Mouse (Mus musculus): ENCODE data around the gene Pagr1a. TPM values are rescaled to one million over a fixed set of nuclear protein-coding genes. Genes with fewer than 3 reads are reported as not detected.

Gene Pagr1a
- polyA plus RNA-seq, 1 experiment from 2014 or later: 19.4 TPM

DNA sequence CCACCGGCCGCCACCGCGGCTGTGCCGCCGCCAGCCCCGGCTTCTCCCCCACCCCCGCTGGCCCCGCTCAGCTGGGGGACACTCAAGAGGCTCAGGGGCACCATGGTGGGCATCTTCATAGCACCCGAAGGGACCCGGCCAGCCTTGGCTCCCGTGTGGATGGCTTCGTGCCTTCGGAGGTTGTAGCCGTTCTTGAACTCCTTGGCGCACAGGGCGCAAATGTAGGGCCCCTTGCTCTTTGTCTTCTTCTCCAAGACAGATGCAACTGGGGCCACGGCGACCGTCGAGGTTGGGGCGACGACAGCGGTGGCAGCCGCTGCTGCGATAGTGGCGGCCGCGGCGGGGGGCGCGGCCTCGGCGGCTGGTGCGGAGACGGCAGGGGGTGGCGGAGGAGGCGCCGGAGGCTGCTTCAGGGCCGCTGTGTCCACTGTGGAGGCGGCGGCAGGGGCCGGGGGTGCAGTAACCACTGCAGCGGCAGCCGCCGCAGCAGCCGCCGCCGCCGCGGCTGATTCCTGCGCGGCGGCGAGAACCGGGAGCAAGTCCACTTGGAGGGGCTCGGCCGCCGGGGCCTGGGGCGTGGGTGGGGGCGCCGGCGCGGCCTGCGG, 8.5 kb upstream of the Pagr1a start:
- Histone ChIP-seq H3K36me3 (ENCODE audit: insufficient read depth, low read length) (0 out of 2 replicates have a peak, but pooled peaks cover 15% of the 10 kb centered on the region), H3K4me2 (ENCODE audit: low read length) (peak overlapping the region; percentile 95), H3K4me1 (replicated peaks; ENCODE audit: insufficient read depth, low read length) (peaks cover 25% of the 10 kb centered on the region), H3K9me3 (replicated peaks; ENCODE audit: low read length) (no peaks in the 10 kb centered on the region), H3K4me3 (replicated peaks; ENCODE audit: low read depth, low read length) (peak overlapping the region; percentile 78), H3K27ac (peak overlapping the region; percentile 99), H3K27me3 (ENCODE audit: insufficient read depth, low read length) (no peaks in the 10 kb centered on the region), H3K9ac (ENCODE audit: low read depth, low read length) (peak overlapping the region; percentile 94)
- under 1% methylated on average over 58 of the region's 65 CpGs for WGBS
- ATAC-seq (replicated peaks; ENCODE audit: low FRiP score, low read depth) (no peak), DNase-seq (ENCODE audit: low spot score) (peak; percentile 50)
- no peak for TF ChIP-seq CTCF (IDR thresholded peaks at IDR 0.05; ENCODE audit: low read depth)

DNA sequence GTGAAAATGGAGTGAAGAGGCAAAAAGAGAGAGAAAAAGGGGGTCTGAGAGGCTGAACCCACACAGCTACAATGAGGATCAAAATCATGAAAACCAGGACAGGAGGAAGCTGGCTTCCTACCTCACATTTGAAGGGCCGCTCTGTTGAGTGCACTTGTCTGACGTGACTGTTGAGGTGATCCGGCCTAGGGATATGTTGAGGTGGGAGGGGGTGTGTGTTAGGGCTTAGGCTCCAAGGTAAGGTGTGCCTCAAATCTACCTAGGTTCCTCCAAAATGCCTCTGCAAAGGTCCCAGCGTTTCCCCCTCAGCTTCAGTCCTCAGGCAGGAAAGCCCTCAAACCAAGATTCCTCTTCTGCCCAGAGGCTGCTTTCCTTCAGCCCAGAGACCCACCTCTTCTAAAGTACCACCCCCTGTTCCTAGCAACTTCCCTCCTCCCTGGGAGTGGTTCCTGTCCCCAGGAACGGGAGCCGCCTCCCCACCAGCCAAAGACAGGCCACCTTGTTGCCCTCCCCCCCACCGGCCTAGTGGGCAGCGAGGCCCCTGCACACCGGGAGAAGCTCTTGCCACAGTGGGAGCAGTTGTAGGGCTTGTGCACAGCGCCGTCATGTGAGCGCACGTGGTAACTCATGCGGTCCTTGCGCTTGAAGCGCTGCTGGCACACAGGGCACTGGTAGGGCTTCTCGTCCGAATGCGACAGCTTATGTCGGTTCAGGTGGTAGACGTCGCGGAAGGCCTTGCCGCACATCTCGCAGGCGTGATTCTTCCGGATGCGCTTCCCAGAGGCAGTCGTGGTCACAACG, 7.8 kb upstream of the Pagr1a start:
- peak overlapping the region; percentile 99 for H3K27ac ChIP-seq
- DNase-seq (ENCODE audit: low spot score): peak; percentile 89
- H3K9ac ChIP-seq (ENCODE audit: low read depth, low read length): peak overlapping the region; percentile 94
- 2% methylated on average over 30 of the region's 30 CpGs for WGBS
- peaks cover 31% of the 10 kb centered on the region for H3K4me1 ChIP-seq (replicated peaks; ENCODE audit: insufficient read depth, low read length)
- peak overlapping the region; percentile 78 for H3K4me3 ChIP-seq (replicated peaks; ENCODE audit: low read depth, low read length)
- peak; percentile 72 for TF ChIP-seq CTCF (IDR thresholded peaks at IDR 0.05; ENCODE audit: low read depth)
- ATAC-seq (replicated peaks; ENCODE audit: low FRiP score, low read depth): peak; percentile 26
- H3K4me2 ChIP-seq (ENCODE audit: low read length): peak overlapping the region; percentile 95
- H3K9me3 ChIP-seq (replicated peaks; ENCODE audit: low read length): no peaks in the 10 kb centered on the region
- H3K36me3 ChIP-seq (ENCODE audit: insufficient read depth, low read length): 0 out of 2 replicates have a peak, but pooled peaks cover 15% of the 10 kb centered on the region
- no peaks in the 10 kb centered on the region for H3K27me3 ChIP-seq (ENCODE audit: insufficient read depth, low read length)

DNA sequence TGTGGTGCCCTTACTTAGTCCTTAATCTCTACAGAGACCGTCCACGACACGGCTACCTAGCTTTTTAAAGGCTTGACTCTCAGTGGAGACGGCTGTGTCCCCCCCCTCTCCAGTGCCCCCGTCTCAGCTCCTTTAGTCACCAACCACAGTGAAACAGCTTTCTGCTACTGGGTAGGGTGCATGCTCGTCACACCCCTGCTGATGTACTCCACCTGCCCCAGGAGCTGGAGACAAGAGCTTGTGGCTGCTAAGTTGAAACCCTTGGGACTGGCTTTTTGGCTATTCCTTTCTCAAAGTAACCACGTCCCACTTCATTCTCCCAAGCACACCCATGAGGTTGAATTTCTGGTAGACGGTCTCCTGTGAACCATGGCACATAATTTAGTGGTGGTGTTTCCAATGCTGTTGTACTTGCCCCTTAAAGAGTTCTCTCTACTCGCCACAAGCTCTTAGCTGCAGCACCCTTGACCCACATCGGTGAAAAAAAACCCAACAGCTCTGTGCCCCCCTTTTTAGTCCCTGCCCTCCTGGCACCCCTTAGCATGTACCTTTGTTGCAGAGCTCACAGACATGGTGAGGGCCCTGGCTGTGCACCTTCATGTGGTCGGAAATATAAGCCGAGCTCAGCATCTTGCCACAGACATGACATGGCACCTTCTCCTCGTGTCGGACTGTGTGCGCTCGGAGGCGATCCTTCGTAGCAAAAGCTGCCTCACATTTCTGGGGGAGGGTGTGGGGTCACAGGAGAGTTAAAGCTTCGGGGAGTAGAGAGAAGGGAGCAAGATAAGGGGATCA, 6.9 kb upstream of the Pagr1a start:
- Histone ChIP-seq H3K36me3 (ENCODE audit: insufficient read depth, low read length) (0 out of 2 replicates have a peak, but pooled peaks cover 15% of the 10 kb centered on the region), H3K4me3 (replicated peaks; ENCODE audit: low read depth, low read length) (peak overlapping the region; percentile 78), H3K4me2 (ENCODE audit: low read length) (peak overlapping the region; percentile 95), H3K27ac (peak overlapping the region; percentile 99), H3K4me1 (replicated peaks; ENCODE audit: insufficient read depth, low read length) (peaks cover 37% of the 10 kb centered on the region), H3K9me3 (replicated peaks; ENCODE audit: low read length) (no peaks in the 10 kb centered on the region), H3K9ac (ENCODE audit: low read depth, low read length) (peak overlapping the region; percentile 94), H3K27me3 (ENCODE audit: insufficient read depth, low read length) (no peaks in the 10 kb centered on the region)
- no peak for TF ChIP-seq CTCF (IDR thresholded peaks at IDR 0.05; ENCODE audit: low read depth)
- DNase-seq (ENCODE audit: low spot score) (no peak), ATAC-seq (replicated peaks; ENCODE audit: low FRiP score, low read depth) (no peak)
- WGBS: 16% methylated on average over 19 of the region's 19 CpGs

DNA sequence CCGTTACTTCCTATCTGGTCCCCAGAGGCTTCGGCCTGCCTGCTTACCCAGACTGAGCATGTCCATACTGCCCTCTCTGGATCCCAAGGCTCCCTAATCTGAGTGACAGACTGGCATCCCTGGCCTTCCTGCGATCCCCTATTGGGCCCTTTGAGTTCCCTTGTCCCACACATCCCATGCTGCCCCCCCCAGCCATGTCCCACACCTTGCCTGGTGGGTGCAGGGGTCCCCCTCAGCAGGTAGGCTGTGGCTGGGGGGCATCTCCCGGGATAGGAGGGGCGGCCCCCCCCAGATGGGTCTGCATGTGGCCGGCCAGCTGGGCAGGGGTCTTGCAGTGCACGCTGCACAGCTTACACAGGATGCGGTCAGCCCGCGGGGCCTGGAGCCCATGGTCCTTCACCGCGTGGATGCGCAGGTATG, 6.1 kb upstream of the Pagr1a start:
- Histone ChIP-seq H3K4me1 (replicated peaks; ENCODE audit: insufficient read depth, low read length) (peaks cover 39% of the 10 kb centered on the region), H3K27me3 (ENCODE audit: insufficient read depth, low read length) (no peaks in the 10 kb centered on the region), H3K27ac (no peak overlapping the region), H3K4me3 (replicated peaks; ENCODE audit: low read depth, low read length) (no peak overlapping the region), H3K9ac (ENCODE audit: low read depth, low read length) (0 out of 2 replicates have a peak overlapping the region, but pooled peaks have one; percentile 23), H3K4me2 (ENCODE audit: low read length) (peak overlapping the region; percentile 95), H3K9me3 (replicated peaks; ENCODE audit: low read length) (no peaks in the 10 kb centered on the region), H3K36me3 (ENCODE audit: insufficient read depth, low read length) (0 out of 2 replicates have a peak, but pooled peaks cover 15% of the 10 kb centered on the region)
- TF ChIP-seq CTCF (IDR thresholded peaks at IDR 0.05; ENCODE audit: low read depth): no peak
- DNase-seq (ENCODE audit: low spot score) (no peak), ATAC-seq (replicated peaks; ENCODE audit: low FRiP score, low read depth) (no peak)
- 75% methylated on average over 13 of the region's 13 CpGs for WGBS

DNA sequence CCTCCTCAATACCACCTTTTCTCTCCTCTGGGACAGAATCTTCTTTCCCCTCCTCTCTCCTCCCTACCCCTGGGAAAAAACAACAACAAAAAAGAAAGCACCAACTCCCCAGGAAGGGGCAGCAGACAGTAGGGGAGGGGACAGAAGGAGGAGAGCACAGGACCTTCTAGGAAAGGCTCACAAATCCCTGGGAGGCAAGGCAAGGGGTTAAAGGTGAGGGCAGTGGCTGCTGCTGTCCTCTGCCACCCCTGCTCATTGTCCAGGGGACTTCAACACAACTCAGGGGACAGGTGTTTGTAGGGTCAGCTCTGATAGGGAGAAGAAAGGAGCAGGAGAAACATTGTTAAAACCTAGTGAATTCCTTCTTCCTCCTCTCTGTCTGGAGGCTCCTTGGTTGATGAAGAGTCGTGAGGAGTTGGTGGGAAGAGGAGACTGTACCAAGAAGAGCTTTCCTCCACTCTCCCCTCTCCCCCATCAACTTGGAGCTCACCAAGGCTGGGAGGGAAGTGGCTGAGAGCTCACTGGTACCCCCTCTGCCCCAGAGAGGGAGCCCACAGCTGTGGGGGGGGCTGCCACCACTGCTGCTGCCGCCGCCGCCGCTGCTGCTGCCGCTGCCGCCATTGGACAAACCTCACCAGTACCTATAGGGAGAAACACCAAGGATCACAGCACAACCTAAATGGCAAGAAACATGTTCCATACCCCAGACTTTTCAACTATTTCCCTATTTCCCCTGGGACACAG, 5.5 kb upstream of the Pagr1a start:
- H3K4me1 ChIP-seq (replicated peaks; ENCODE audit: insufficient read depth, low read length): peaks cover 45% of the 10 kb centered on the region
- 70% methylated on average over 6 of the region's 7 CpGs for WGBS
- H3K27me3 ChIP-seq (ENCODE audit: insufficient read depth, low read length): no peaks in the 10 kb centered on the region
- no peak overlapping the region for H3K4me3 ChIP-seq (replicated peaks; ENCODE audit: low read depth, low read length)
- no peaks in the 10 kb centered on the region for H3K9me3 ChIP-seq (replicated peaks; ENCODE audit: low read length)
- DNase-seq (ENCODE audit: low spot score) (no peak), ATAC-seq (replicated peaks; ENCODE audit: low FRiP score, low read depth) (no peak)
- peak overlapping the region; percentile 95; the same call in 1 of the 2 replicates for H3K4me2 ChIP-seq (ENCODE audit: low read length)
- H3K9ac ChIP-seq (ENCODE audit: low read depth, low read length): no peak overlapping the region
- H3K36me3 ChIP-seq (ENCODE audit: insufficient read depth, low read length): 0 out of 2 replicates have a peak, but pooled peaks cover 15% of the 10 kb centered on the region
- TF ChIP-seq CTCF (IDR thresholded peaks at IDR 0.05; ENCODE audit: low read depth): no peak
- no peak overlapping the region for H3K27ac ChIP-seq
